Mouse (Mus musculus) spleen, postnatal 36 days (tissue): ENCODE results near the gene Gadd45gip1.

Experiments
- DNase-seq, 2 experiments: peaks; one replicate each; pipeline ENCODE4 v3.0.0; 2022; ENCODE audit warnings: low spot score in 2 of 2, mixed read lengths in 1 of 2

Gene Gadd45gip1

DNA sequence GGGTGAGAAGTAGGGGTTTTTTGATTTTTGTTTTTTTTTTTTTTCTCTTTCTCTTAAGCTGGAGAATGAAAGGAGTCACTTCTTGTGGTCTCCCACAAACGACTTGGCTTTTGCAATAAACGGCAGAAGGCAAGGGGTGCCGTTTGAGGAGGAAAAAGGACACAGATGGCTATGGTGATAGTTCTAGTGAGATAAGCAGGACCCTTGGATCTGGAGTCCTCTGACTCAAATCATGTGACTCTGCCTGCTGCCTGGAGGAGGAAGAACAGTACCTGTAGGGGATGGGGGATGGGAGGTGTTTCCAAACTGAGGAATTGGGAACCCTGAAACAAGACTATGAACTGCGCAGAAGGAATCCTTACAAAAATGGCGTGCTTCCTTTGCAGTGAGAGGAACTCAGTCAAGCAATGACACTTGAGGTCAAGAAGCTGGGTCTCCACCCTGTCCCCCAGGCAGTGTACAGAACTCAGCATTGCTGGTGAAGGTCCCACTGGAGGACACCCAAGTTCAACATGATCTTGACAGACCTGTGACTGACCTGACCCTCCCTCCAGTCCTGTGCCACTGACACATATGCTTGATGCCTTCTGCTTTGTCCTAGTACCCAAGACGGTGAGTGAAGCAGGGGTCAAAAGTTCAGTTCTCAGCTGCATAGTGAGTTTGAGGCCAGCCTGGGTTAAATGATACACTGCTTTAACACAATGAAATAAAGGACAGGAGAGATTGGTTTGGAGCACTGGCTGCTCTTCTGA lies 16.5 kb downstream of the Gadd45gip1 start:
- no peak for DNase-seq

- no peak for DNase-seq
These were observed 25.1 kb downstream of the Gadd45gip1 start for GRCm38 (mm10) chr8:84856434-84856833.

GRCm38 (mm10) chr8:84856864-84857441 lies 25.6 kb downstream of the Gadd45gip1 start, which contains the start of gene Farsa:
TSS of gene Farsa (plus strand) at chr8:84856989.
- DNase-seq = peak; percentile 88 to 93

- peak; percentile 79 to 87 for DNase-seq
These were observed 40.3 kb downstream of the Gadd45gip1 start, which contains the start of gene Syce2 for GRCm38 (mm10) chr8:84871376-84872308. TSS of gene Syce2 (plus strand) at chr8:84872111.

- DNase-seq = peak in 1 of 2 experiments; percentile 34
These were observed 41.1 kb downstream of the Gadd45gip1 start for GRCm38 (mm10) chr8:84872309-84872965.

DNA sequence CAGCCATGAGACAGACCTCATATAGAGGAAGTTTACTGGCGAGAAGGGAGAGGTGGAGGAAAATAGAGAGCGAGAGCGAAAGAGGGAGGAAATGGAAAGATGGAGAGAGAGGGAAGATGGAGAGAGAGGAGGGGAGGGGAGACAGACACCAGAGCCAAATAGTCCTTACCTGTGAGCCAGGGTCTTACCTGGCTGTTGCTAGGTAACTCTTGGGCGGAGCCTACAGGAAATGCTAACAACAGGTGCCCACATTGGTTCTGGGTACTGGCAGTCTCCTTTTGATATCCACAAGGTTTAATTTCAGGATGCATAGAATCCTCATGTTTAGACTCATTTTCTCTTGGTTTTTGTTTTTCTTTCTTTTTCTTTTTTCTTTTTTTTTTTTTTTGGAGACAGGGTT lies 41.7 kb downstream of the Gadd45gip1 start:
- DNase-seq = no peak

DNA sequence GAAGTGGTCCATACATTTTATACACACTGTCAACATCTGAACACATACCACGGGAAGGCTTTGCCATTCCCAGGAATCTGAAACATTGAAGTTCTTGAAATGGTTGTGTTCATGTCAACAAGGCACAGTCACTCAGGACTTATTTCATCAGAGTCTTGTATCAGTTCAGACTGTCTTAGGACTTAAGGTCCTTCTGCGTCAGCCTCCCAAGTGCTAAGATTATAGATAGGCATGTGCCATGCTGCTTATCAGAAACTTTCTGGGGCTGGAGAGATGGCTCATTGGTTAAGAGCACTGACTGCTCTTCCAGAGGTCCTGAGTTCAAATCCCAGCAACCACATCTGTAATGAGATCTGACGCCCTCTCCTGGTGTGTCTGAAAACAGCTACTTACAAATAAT lies 43.0 kb downstream of the Gadd45gip1 start:
- no peak for DNase-seq

GRCm38 (mm10) chr8:84877297-84878035 lies 46.1 kb downstream of the Gadd45gip1 start:
- no peak for DNase-seq

GRCm38 (mm10) chr8:84878915-84879314 lies 47.6 kb downstream of the Gadd45gip1 start:
- no peak for DNase-seq

DNA sequence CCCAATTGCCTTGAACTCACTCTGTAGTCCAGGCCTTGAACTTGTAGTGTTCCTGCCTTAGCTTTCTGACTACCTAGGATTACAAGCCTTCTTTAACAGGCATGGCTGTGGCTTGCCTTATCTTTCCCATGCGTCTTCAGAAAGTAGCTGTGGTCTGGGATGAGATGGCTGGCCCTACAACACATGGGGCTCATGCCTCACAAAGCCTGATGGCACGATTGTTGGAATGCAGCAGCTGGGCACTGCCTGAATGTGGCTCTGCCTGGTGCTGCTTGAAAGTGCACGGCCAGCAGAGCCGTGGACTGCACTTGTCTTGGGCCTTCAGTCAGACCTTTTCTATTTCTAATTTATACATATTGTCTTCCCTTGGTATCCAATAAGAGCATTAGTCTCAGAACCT lies 53.4 kb downstream of the Gadd45gip1 start:
- no peak for DNase-seq
